ENCODE assay signal across 9 mouse cellular contexts in the genomic region with DNA sequence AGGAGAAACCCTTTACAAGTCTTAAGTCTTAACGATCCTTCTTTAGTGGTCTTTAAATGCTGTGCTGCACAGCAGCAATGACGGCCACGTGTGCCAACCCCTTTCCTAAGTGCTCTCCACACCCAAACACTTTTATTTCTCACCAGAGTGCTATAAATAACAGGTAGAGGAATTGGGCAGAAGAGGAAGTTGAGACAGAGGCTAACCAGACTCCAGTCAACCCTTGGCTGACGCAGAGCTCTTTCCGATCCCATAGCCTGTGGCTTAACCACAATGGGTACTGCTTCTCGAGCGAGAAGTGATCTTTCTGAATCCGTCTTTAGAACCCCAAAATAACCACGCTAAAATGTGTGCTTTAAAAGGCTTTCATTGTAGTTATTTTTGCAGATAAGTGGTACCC.
A peak's percentile ranks its signal among the peaks of the same experiment; 100 is the strongest.
DNase-seq lines count a peak whose midpoint lies in the region.
"Had no signal": no experiment of that assay in that cellular context is flagged by ENCODE, and none has a peak within 500 bp of the region (broad histone marks: within the 10 kb centered on the region; RNA-seq: fewer than 3 reads in every experiment).

No protein-coding gene starts in this region.

- DNase-seq in layer of hippocampus, adult 11-12 months (ENCODE audit: low spot score): peak; percentile 40
- DNase-seq in layer of hippocampus, postnatal 25 days (ENCODE audit: extremely low spot score in 1 of 2, low spot score in 1 of 2): no peak
- peak; percentile 7 for DNase-seq in thymus, postnatal 4 days
- DNase-seq in thymus, postnatal 10 days (ENCODE audit: low spot score in 2 of 2): no peak
- DNase-seq in heart, postnatal 4 days: peak; percentile 13
- DNase-seq in Muller cell, postnatal 12 days (ENCODE audit: inconsistent ontology term): no peak
- DNase-seq in cerebellum, postnatal 10 days: no peak
- no peak for DNase-seq in c-Kit-positive CD71-positive TER-119-positive erythroid progenitor cells, embryonic 14.5 days (ENCODE audit: low spot score)
- DNase-seq: left cerebral cortex, postnatal 4 days had no signal

Comparison
In these comparisons a context has a peak if more than half of its experiments do, and no peak if none do; other contexts are left out.
1. DNase-seq: peak in layer of hippocampus, adult 11-12 months (single experiment), thymus, postnatal 4 days (single experiment) and heart, postnatal 4 days (single experiment); none in layer of hippocampus, postnatal 25 days (0 of 2), thymus, postnatal 10 days (0 of 2), Muller cell, postnatal 12 days (single experiment), cerebellum, postnatal 10 days (0 of 2) and c-Kit-positive CD71-positive TER-119-positive erythroid progenitor cells, embryonic 14.5 days (single experiment).